Mouse (Mus musculus) ES-E14 (cell line): ENCODE results near the gene Zfp687. TPM values are rescaled to one million over a fixed set of nuclear protein-coding genes. Genes with fewer than 3 reads are reported as not detected.
"Not testable (repeated sequence)": the region's sequence is repeated elsewhere in the genome, so short reads cannot be mapped to it uniquely, and the experiment has no call there.

Experiments
- DNase-seq: peaks from one replicate; pipeline ENCODE4 v3.0.0-alpha.2; 2013; ENCODE audit warnings: low read depth, low spot score
- H3K27ac ChIP-seq: 2 replicates; pipeline ENCODE4 v1.5.1; 2012; ENCODE audit warnings: low read depth, mild to moderate bottlenecking, low read length, moderate library complexity, mixed read lengths; ENCODE audit not compliant: poor library complexity, insufficient read depth, severe bottlenecking
- H3K36me3 ChIP-seq: 2 replicates; pipeline ENCODE4 v1.6.1; 2012; ENCODE audit warnings: mild to moderate bottlenecking, low read length, moderate library complexity, mixed read lengths; ENCODE audit not compliant: control insufficient read depth, poor library complexity, insufficient read depth, severe bottlenecking
- H3K4me1 ChIP-seq, 2 experiments: fragments of 150-350 bp in 1 of 2; sonication (generic) in 1 of 2; 2 replicates each; pipeline ENCODE4 v1.6.1; 2012; ENCODE audit warnings: low read length in 2 of 2, mild to moderate bottlenecking in 1 of 2, mixed read lengths in 1 of 2; ENCODE audit not compliant: control insufficient read depth in 2 of 2, insufficient read depth in 2 of 2, poor library complexity in 1 of 2
- H3K4me3 ChIP-seq, 2 experiments: fragments of 150-350 bp in 1 of 2; sonication (generic) in 1 of 2; 2 replicates each; pipeline ENCODE4 v1.5.1; 2012; ENCODE audit warnings: low read length in 2 of 2, low read depth in 1 of 2, mild to moderate bottlenecking in 1 of 2, mixed read lengths in 1 of 2; ENCODE audit not compliant: insufficient read depth in 1 of 2, poor library complexity in 1 of 2, severe bottlenecking in 1 of 2
- H3K9ac ChIP-seq: 2 replicates; pipeline ENCODE4 v1.6.1; 2012; ENCODE audit warnings: low read depth, mild to moderate bottlenecking, low read length, mixed read lengths; ENCODE audit not compliant: poor library complexity, insufficient read depth, severe bottlenecking
- H3K9me3 ChIP-seq: fragments of 150-350 bp; sonication (generic); 2 replicates; pipeline ENCODE4 v1.6.1; 2012; ENCODE audit warnings: low read depth, mild to moderate bottlenecking, low read length; ENCODE audit not compliant: control insufficient read depth, insufficient read depth
- CHD2 ChIP-seq: IDR thresholded peaks from 2 replicates; pipeline ENCODE4 v1.6.1; 2014; ENCODE audit warnings: mild to moderate bottlenecking, low read depth, low read length, inconsistent platforms
- HCFC1 ChIP-seq: IDR thresholded peaks from 2 replicates; pipeline ENCODE4 v1.6.1; 2012; ENCODE audit warnings: low read length, inconsistent platforms, borderline replicate concordance; ENCODE audit not compliant: insufficient read depth
- MAFK ChIP-seq: IDR thresholded peaks from 2 replicates; pipeline ENCODE4 v1.6.1; 2014; ENCODE audit warnings: mild to moderate bottlenecking, low read depth, low read length, inconsistent platforms; ENCODE audit not compliant: insufficient read depth
- ZC3H11A ChIP-seq: IDR thresholded peaks from 2 replicates; pipeline ENCODE4 v1.6.1; 2012; ENCODE audit warnings: low read depth, mild to moderate bottlenecking, inconsistent platforms, low read length, borderline replicate concordance
- ZNF384 ChIP-seq: IDR thresholded peaks from 2 replicates; pipeline ENCODE4 v1.6.1; 2012; ENCODE audit warnings: low read depth, low read length, inconsistent platforms
- in situ Hi-C, 2 experiments: fragments of 600-800 bp; cut with MboI; formaldehyde crosslinking; loops; one replicate each; pipeline ENCODE4 v1.15.1; 2025; ENCODE audit warnings: low sequenced_read_pairs in 2 of 2, inconsistent platforms in 1 of 2; ENCODE audit not compliant: unreplicated experiment in 2 of 2
- total RNA-seq: library from RNA; depleted of rRNA; stranded (reverse); fragments of 300-350 nt; gene quantifications from 2 replicates; pipeline ENCODE4 v1.2.3, GENCODE M21; 2012

Gene Zfp687
- total RNA-seq, 1 experiment: 19.8 TPM

DNA sequence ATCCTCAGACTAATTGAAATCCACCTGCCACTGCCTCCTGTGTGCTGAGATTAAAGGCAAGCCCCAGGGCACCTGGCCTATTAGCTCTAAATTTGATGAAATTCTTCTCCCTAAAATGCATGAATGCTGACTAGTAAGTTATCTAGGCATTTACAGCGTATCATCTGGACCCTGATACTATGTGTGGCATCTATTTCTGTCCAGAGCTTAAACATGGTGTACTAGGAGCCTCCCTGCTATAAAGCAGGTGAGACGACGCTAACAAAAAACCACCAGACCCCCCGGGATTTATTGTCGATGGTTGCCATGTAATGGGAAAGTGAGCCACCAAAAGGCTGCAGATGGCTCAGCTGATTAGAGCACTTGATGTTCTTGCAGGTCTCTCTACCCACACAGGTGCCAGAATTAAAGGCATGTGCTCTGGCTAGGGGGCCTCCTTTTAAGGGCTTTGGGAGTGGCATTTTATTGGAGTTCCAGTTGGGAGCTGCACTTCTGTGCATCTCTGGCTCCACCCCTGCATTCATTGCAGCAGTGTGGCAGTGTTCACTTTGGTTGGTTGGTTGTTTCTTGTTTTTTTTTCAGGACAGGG is 11.9 kb upstream of the Zfp687 start:
- TF ChIP-seq ZNF384 (no peak), CHD2 (no peak), HCFC1 (no peak), MAFK (no peak), ZC3H11A (no peak)
- DNase-seq: no peak
- Histone ChIP-seq H3K27ac (no peak overlapping the region), H3K4me3 (no peak overlapping the region), H3K9ac (no peak overlapping the region), H3K36me3 (peaks cover 6% of the 10 kb centered on the region), H3K4me1 (peaks cover 0 to 12% of the 10 kb centered on the region in 2 experiments; a peak in 1 of 4 replicates), H3K9me3 (no peaks in the 10 kb centered on the region)
- in situ Hi-C loops: no loop called here

DNA sequence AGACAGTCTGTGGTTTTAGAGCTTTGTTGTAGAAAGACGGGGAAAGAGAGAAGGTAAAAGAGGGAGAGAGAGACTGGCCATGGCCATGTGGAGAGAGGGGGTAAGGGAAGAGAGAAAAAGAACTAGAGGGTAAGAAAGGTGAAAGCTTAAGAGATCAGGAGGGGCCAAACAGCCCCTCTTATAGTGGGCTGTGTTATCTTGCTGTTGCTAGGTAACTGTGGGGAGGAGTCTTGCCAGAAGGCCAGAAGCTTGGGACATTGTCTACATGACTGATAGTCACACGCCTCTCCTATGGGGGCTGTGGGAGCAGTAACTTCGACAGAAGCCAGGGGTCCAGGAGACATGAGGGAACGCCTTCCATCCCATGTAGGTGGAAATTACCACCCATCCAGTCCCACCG is 10.0 kb upstream of the Zfp687 start:
- H3K36me3 ChIP-seq: 0 out of 2 replicates have a peak, but pooled peaks cover 2% of the 10 kb centered on the region
- peaks cover 0 to 12% of the 10 kb centered on the region in 2 experiments; a peak in 1 of 4 replicates for H3K4me1 ChIP-seq
- in situ Hi-C loops: no loop called here
- no peak overlapping the region for H3K27ac ChIP-seq
- H3K9me3 ChIP-seq: no peaks in the 10 kb centered on the region
- DNase-seq: no peak
- no peak overlapping the region for H3K9ac ChIP-seq
- TF ChIP-seq MAFK (no peak), HCFC1 (no peak), ZNF384 (no peak), CHD2 (no peak), ZC3H11A (no peak)
- no peak overlapping the region for H3K4me3 ChIP-seq

DNA sequence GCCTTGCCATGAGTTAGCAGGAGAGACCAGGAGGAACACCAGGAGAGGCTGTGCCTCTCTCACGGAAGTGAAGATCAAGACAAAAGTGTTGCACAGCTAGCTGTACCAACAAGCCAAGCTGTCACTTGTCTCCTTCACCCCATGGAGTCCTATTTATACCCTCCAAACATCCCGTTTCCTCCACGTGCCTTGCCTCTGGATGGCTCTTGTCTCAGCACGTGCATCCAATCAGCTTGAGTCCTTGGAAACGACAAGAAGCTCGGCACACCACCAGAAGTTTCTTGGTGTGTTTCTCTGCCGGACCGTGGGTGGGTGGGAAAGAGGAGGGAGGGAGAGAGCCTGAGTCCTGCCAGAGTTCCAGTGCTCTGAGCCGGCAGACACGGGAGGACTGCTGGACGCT is 9.3 kb upstream of the Zfp687 start:
- Histone ChIP-seq H3K4me3 (no peak overlapping the region), H3K9ac (peak overlapping the region; percentile 5; the same call in 1 of the 2 replicates), H3K4me1 (peaks cover 0 to 12% of the 10 kb centered on the region in 2 experiments; a peak in 1 of 4 replicates), H3K36me3 (no peaks in the 10 kb centered on the region), H3K9me3 (no peaks in the 10 kb centered on the region), H3K27ac (no peak overlapping the region)
- in situ Hi-C loops: no loop called here
- TF ChIP-seq CHD2 (no peak), ZNF384 (no peak), ZC3H11A (no peak), HCFC1 (no peak), MAFK (no peak)
- no peak for DNase-seq

DNA sequence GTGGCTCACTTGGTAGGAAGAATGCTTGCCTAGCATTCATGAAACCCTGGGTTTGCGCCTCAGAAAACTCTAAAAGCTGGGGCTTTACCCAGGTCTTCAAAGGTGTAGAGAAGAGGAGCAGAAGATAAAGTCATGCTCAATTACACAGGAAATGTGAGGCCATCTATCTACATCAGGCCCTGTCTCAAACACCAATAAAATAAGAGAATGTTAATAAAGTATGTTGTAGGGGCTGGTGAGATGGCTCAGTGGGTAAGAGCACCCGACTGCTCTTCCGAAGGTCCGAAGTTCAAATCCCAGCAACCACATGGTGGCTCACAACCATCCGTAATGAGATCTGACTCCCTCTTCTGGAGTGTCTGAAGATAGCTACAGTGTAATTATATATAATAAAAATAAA is 5.7 kb upstream of the Zfp687 start:
- H3K27ac ChIP-seq, in situ Hi-C loops, H3K9me3 ChIP-seq, H3K4me1 ChIP-seq, H3K36me3 ChIP-seq, H3K4me3 ChIP-seq, H3K9ac ChIP-seq, DNase-seq: not testable (repeated sequence)

DNA sequence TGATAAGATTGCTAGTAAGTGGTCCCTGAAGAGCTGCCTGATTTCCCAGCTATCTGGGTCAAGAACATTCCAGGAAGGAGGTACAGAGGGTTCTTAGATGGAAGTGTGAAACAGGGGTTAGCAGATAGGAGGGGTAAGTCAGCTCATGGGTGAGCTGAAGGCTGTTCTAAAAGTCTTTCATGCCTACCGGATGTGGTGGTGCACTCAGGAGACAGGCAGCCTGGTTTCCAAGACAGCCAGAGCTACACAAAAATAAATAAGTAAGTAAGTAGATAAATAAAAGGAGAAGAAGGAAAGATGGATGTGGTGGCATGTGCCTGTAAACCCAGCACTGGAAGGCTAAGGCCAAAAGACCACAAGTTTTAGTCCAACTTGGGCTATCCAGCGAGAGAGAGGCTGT is 3.5 kb upstream of the Zfp687 start:
- H3K4me3 ChIP-seq: no peak overlapping the region
- peaks cover 0 to under 1% of the 10 kb centered on the region in 2 experiments; a peak in 1 of 4 replicates for H3K4me1 ChIP-seq
- TF ChIP-seq ZNF384 (no peak), MAFK (no peak), ZC3H11A (no peak), CHD2 (no peak), HCFC1 (no peak)
- in situ Hi-C loops: no loop called here
- no peak overlapping the region for H3K27ac ChIP-seq
- no peaks in the 10 kb centered on the region for H3K9me3 ChIP-seq
- no peak for DNase-seq
- H3K36me3 ChIP-seq: no peaks in the 10 kb centered on the region
- H3K9ac ChIP-seq: no peak overlapping the region
